Comparison of ENCODE assay signal across 8 mouse cellular contexts in genomic region chr4:32800577-32801170, GRCm38 (mm10). TPM values are rescaled to one million over a fixed set of nuclear protein-coding genes. Genes with fewer than 3 reads are reported as not detected.
DNase-seq lines count a peak whose midpoint lies in the region; ATAC-seq and TF ChIP-seq lines count a peak whose summit lies in the region.

No protein-coding gene starts in this region.

- H3K27me3 ChIP-seq in kidney, postnatal 0 days (ENCODE audit: insufficient read depth, low read length), result no peaks in the 10 kb centered on the region
- no peaks in the 10 kb centered on the region for H3K27me3 ChIP-seq in hindbrain, embryonic 14.5 days (ENCODE audit: control insufficient read depth, insufficient read depth, low read length)
- H3K27me3 ChIP-seq in midbrain, postnatal 0 days (ENCODE audit: insufficient read depth, low read length), result no peaks in the 10 kb centered on the region

- no peaks in the 10 kb centered on the region for H3K9me3 ChIP-seq in kidney, postnatal 0 days (replicated peaks; ENCODE audit: low read length)
- H3K9me3 ChIP-seq in hindbrain, embryonic 14.5 days (ENCODE audit: control insufficient read depth, low read length), result no peaks in the 10 kb centered on the region
- H3K9me3 ChIP-seq in midbrain, postnatal 0 days (ENCODE audit: low read length), result no peaks in the 10 kb centered on the region

- H3K4me1 ChIP-seq in kidney, postnatal 0 days (replicated peaks; ENCODE audit: insufficient read depth, low read length), result 0 out of 2 replicates have a peak, but pooled peaks cover 4% of the 10 kb centered on the region
- H3K4me1 ChIP-seq in hindbrain, embryonic 14.5 days (replicated peaks; ENCODE audit: control insufficient read depth, insufficient read depth, low read length), result peaks cover 8% of the 10 kb centered on the region
- H3K4me1 ChIP-seq in midbrain, postnatal 0 days (ENCODE audit: insufficient read depth, low read length), result no peaks in the 10 kb centered on the region

- peak overlapping the region; percentile 71 for H3K4me2 ChIP-seq in kidney, postnatal 0 days (ENCODE audit: low read length)
- peak overlapping the region; percentile 67 for H3K4me2 ChIP-seq in hindbrain, embryonic 14.5 days (replicated peaks)
- H3K4me2 ChIP-seq in midbrain, postnatal 0 days (ENCODE audit: low read depth, low read length, poor library complexity, severe bottlenecking), result peak overlapping the region; percentile 58

- peak overlapping the region; percentile 99 for H3K27ac ChIP-seq in kidney, postnatal 0 days
- H3K27ac ChIP-seq in hindbrain, embryonic 14.5 days, result peak overlapping the region; percentile 99
- H3K27ac ChIP-seq in midbrain, postnatal 0 days (ENCODE audit: low read depth, low read length), result peak overlapping the region; percentile 95

- peak overlapping the region; percentile 87 for H3K9ac ChIP-seq in kidney, postnatal 0 days (ENCODE audit: low read depth, low read length)
- peak overlapping the region; percentile 90 for H3K9ac ChIP-seq in hindbrain, embryonic 14.5 days
- H3K9ac ChIP-seq in midbrain, postnatal 0 days (replicated peaks; ENCODE audit: low read length, poor library complexity, severe bottlenecking), result peak overlapping the region; percentile 88

- no peaks in the 10 kb centered on the region for H3K36me3 ChIP-seq in kidney, postnatal 0 days (ENCODE audit: insufficient read depth, low read length)
- peaks cover 10% of the 10 kb centered on the region; the same call in 1 of the 2 replicates for H3K36me3 ChIP-seq in hindbrain, embryonic 14.5 days (replicated peaks; ENCODE audit: control insufficient read depth, insufficient read depth)
- peaks cover 2% of the 10 kb centered on the region; the same call in 1 of the 2 replicates for H3K36me3 ChIP-seq in midbrain, postnatal 0 days (ENCODE audit: insufficient read depth, low read length)

- DNase-seq in kidney, postnatal 0 days (ENCODE audit: low spot score), result no peak
- DNase-seq in kidney, postnatal 14 days, result no peak
- DNase-seq in brain, adult 2 months (ENCODE audit: low read depth, low spot score), result peak; percentile 8
- peak; percentile 41 for DNase-seq in hindbrain, embryonic 14.5 days (ENCODE audit: low spot score)
- DNase-seq in midbrain, postnatal 0 days (ENCODE audit: low spot score), result no peak
- DNase-seq in thymus, postnatal 4 days, result no peak
- DNase-seq in thymus, postnatal 10 days (ENCODE audit: low spot score in 2 of 2), result no peak
- no peak for DNase-seq in ovary, postnatal 10 days (ENCODE audit: low spot score)

- H3K4me3 ChIP-seq in kidney, postnatal 0 days (replicated peaks; ENCODE audit: low read depth, low read length), result peak overlapping the region; percentile 84
- H3K4me3 ChIP-seq in hindbrain, embryonic 14.5 days (replicated peaks; ENCODE audit: low read length), result peak overlapping the region; percentile 76
- H3K4me3 ChIP-seq in midbrain, postnatal 0 days (ENCODE audit: low read depth, low read length), result peak overlapping the region; percentile 66

- 7% methylated on average over 9 of the region's 9 CpGs for WGBS in kidney, postnatal 0 days
- WGBS in hindbrain, embryonic 14.5 days, result 10% methylated on average over 9 of the region's 9 CpGs
- 6% methylated on average over 9 of the region's 9 CpGs for WGBS in midbrain, postnatal 0 days

- ATAC-seq in kidney, postnatal 0 days (replicated peaks; ENCODE audit: low FRiP score, low read depth), result peak; percentile 26; the same call in 1 of the 2 replicates
- peak; percentile 13; the same call in 1 of the 2 replicates for ATAC-seq in hindbrain, embryonic 14.5 days (ENCODE audit: low FRiP score)
- peak; percentile 32; the same call in 1 of the 2 replicates for ATAC-seq in midbrain, postnatal 0 days (ENCODE audit: low FRiP score)

- no peak for TF ChIP-seq CTCF in kidney, postnatal 0 days (IDR thresholded peaks at IDR 0.05; ENCODE audit: low read depth)
- TF ChIP-seq CTCF in midbrain, postnatal 0 days (IDR thresholded peaks at IDR 0.05), result no peak

RNA-seq across cellular contexts. Expression of gene Lyrm2, which starts 0.6 kb away (rescaled TPM):
- 132 and 143 TPM in 2 replicates for polyA plus RNA-seq in kidney, postnatal 0 days (2015; fragmentation: Nextera tagmentation; extraction: Ambion mirVana)
- 100 and 120 TPM in 2 replicates for polyA plus RNA-seq in hindbrain, embryonic 14.5 days (2014; fragmentation: Nextera tagmentation; extraction: Ambion mirVana)
- 27.3 and 82.4 TPM in 2 replicates for total RNA-seq in midbrain, postnatal 0 days (2014; rRNA removed)
- 115 and 117 TPM in 2 replicates for polyA plus RNA-seq in midbrain, postnatal 0 days (2015; fragmentation: Nextera tagmentation; extraction: Ambion mirVana)

Comparison
In these comparisons a context has a peak if more than half of its experiments do, and no peak if none do; other contexts are left out.
1. DNase-seq: peak in brain, adult 2 months (single experiment) and hindbrain, embryonic 14.5 days (single experiment); none in kidney, postnatal 0 days (single experiment), kidney, postnatal 14 days (single experiment), midbrain, postnatal 0 days (single experiment), thymus, postnatal 4 days (single experiment), thymus, postnatal 10 days (0 of 2) and ovary, postnatal 10 days (single experiment).
2. Peak in every context shown above with its lines, with median percentiles within 50 percentile points of each other: ATAC-seq, H3K27ac ChIP-seq, H3K4me2 ChIP-seq, H3K4me3 ChIP-seq and H3K9ac ChIP-seq.